Mouse (Mus musculus): ENCODE data around the gene Edem1. TPM values are rescaled to one million over a fixed set of nuclear protein-coding genes. Genes with fewer than 3 reads are reported as not detected.
"Not testable (repeated sequence)": the region's sequence is repeated elsewhere in the genome, so short reads cannot be mapped to it uniquely, and the experiment has no call there.

Gene Edem1
- polyA plus RNA-seq, 1 experiment from 2014 or later: 5.3 TPM

- Histone ChIP-seq H3K4me3 (replicated peaks) (no peak overlapping the region), H3K4me1 (no peaks in the 10 kb centered on the region), H3K4me2 (no peak overlapping the region), H3K9me3 (replicated peaks) (no peaks in the 10 kb centered on the region), H3K27ac (replicated peaks) (no peak overlapping the region), H3K9ac (replicated peaks) (no peak overlapping the region), H3K36me3 (peaks cover 58% of the 10 kb centered on the region), H3K27me3 (replicated peaks) (no peaks in the 10 kb centered on the region)
- ATAC-seq (ENCODE audit: low FRiP score): no peak
- WGBS: 96% methylated on average over 8 of the region's 8 CpGs
These were observed 23.7 kb downstream of the Edem1 start for GRCm38 (mm10) chr6:108852088-108852670.

- peaks cover 58% of the 10 kb centered on the region for H3K36me3 ChIP-seq
- WGBS: 93% methylated on average over 5 of the region's 5 CpGs
These were observed 24.5 kb downstream of the Edem1 start for GRCm38 (mm10) chr6:108852986-108853385.

GRCm38 (mm10) chr6:108858583-108858982 lies 30.1 kb downstream of the Edem1 start:
- 95% methylated on average over 9 of the region's 9 CpGs for WGBS
- H3K27ac ChIP-seq (replicated peaks): no peak overlapping the region

More at GRCm38 (mm10) chr6:108852986-108853385, 24.5 kb downstream of the Edem1 start:
- Histone ChIP-seq H3K9me3 (replicated peaks) (no peaks in the 10 kb centered on the region), H3K27ac (replicated peaks) (no peak overlapping the region), H3K4me2 (no peak overlapping the region), H3K9ac (replicated peaks) (no peak overlapping the region), H3K4me1 (no peaks in the 10 kb centered on the region), H3K4me3 (replicated peaks) (no peak overlapping the region), H3K27me3 (replicated peaks) (no peaks in the 10 kb centered on the region)
- ATAC-seq (ENCODE audit: low FRiP score): no peak

GRCm38 (mm10) chr6:108861226-108861625 lies 32.8 kb downstream of the Edem1 start:
- Histone ChIP-seq H3K9me3 (replicated peaks) (0 out of 2 replicates have a peak, but pooled peaks cover 6% of the 10 kb centered on the region), H3K9ac (replicated peaks) (no peak overlapping the region), H3K27me3 (replicated peaks) (no peaks in the 10 kb centered on the region), H3K27ac (replicated peaks) (no peak overlapping the region), H3K4me3 (replicated peaks) (no peak overlapping the region), H3K36me3 (peaks cover 9% of the 10 kb centered on the region; the same call in 1 of the 2 replicates), H3K4me2 (no peak overlapping the region), H3K4me1 (no peaks in the 10 kb centered on the region)
- 98% methylated on average over 1 of the region's 1 CpGs for WGBS
- ATAC-seq (ENCODE audit: low FRiP score): no peak

More at GRCm38 (mm10) chr6:108858583-108858982, 30.1 kb downstream of the Edem1 start:
- no peaks in the 10 kb centered on the region for H3K27me3 ChIP-seq (replicated peaks)
- no peak for ATAC-seq (ENCODE audit: low FRiP score)
- no peak overlapping the region for H3K4me2 ChIP-seq
- H3K9ac ChIP-seq (replicated peaks): no peak overlapping the region
- H3K4me3 ChIP-seq (replicated peaks): no peak overlapping the region
- H3K9me3 ChIP-seq (replicated peaks): 0 out of 2 replicates have a peak, but pooled peaks cover 6% of the 10 kb centered on the region
- H3K36me3 ChIP-seq: peaks cover 29% of the 10 kb centered on the region
- H3K4me1 ChIP-seq: no peaks in the 10 kb centered on the region

- Histone ChIP-seq H3K9me3 (replicated peaks) (0 out of 2 replicates have a peak, but pooled peaks cover 6% of the 10 kb centered on the region), H3K9ac (replicated peaks) (no peak overlapping the region), H3K4me2 (no peak overlapping the region), H3K27ac (replicated peaks) (no peak overlapping the region), H3K36me3 (peaks cover 9% of the 10 kb centered on the region; the same call in 1 of the 2 replicates), H3K4me1 (no peaks in the 10 kb centered on the region), H3K4me3 (replicated peaks) (no peak overlapping the region), H3K27me3 (replicated peaks) (no peaks in the 10 kb centered on the region)
- ATAC-seq (ENCODE audit: low FRiP score): no peak
- WGBS: 84% methylated on average over 2 of the region's 2 CpGs
These were observed 34.1 kb downstream of the Edem1 start for GRCm38 (mm10) chr6:108862548-108862947.

GRCm38 (mm10) chr6:108866317-108866716 lies 37.9 kb downstream of the Edem1 start:
- H3K27ac ChIP-seq (replicated peaks): no peak overlapping the region
- WGBS: 78% methylated on average over 5 of the region's 5 CpGs
- H3K27me3 ChIP-seq (replicated peaks): no peaks in the 10 kb centered on the region
- no peak overlapping the region for H3K4me3 ChIP-seq (replicated peaks)
- peaks cover 5% of the 10 kb centered on the region; the same call in 1 of the 2 replicates for H3K36me3 ChIP-seq
- 0 out of 2 replicates have a peak, but pooled peaks cover 6% of the 10 kb centered on the region for H3K9me3 ChIP-seq (replicated peaks)
- H3K9ac ChIP-seq (replicated peaks): no peak overlapping the region
- ATAC-seq (ENCODE audit: low FRiP score): no peak
- no peak overlapping the region for H3K4me2 ChIP-seq
- no peaks in the 10 kb centered on the region for H3K4me1 ChIP-seq

GRCm38 (mm10) chr6:108869031-108869430 lies 40.6 kb downstream of the Edem1 start:
- not testable (repeated sequence) for H3K4me1 ChIP-seq; H3K9me3 ChIP-seq (replicated peaks); H3K4me2 ChIP-seq; ATAC-seq (ENCODE audit: low FRiP score); H3K27ac ChIP-seq (replicated peaks); H3K27me3 ChIP-seq (replicated peaks); H3K4me3 ChIP-seq (replicated peaks); H3K36me3 ChIP-seq; H3K9ac ChIP-seq (replicated peaks)
- 56% methylated on average over 2 of the region's 2 CpGs for WGBS

GRCm38 (mm10) chr6:108870421-108870820 lies 42.0 kb downstream of the Edem1 start:
- 91% methylated on average over 2 of the region's 2 CpGs for WGBS
- H3K4me3 ChIP-seq (replicated peaks): no peak overlapping the region
- ATAC-seq (ENCODE audit: low FRiP score): no peak
- peaks cover 3% of the 10 kb centered on the region; the same call in 1 of the 2 replicates for H3K4me1 ChIP-seq
- no peak overlapping the region for H3K4me2 ChIP-seq
- H3K9me3 ChIP-seq (replicated peaks): no peaks in the 10 kb centered on the region
- no peak overlapping the region for H3K27ac ChIP-seq (replicated peaks)
- no peak overlapping the region for H3K9ac ChIP-seq (replicated peaks)
- no peaks in the 10 kb centered on the region for H3K36me3 ChIP-seq
- H3K27me3 ChIP-seq (replicated peaks): no peaks in the 10 kb centered on the region

- no peak overlapping the region for H3K4me3 ChIP-seq (replicated peaks)
- H3K9ac ChIP-seq (replicated peaks): no peak overlapping the region
- H3K27ac ChIP-seq (replicated peaks): no peak overlapping the region
- H3K27me3 ChIP-seq (replicated peaks): no peaks in the 10 kb centered on the region
- WGBS: 88% methylated on average over 4 of the region's 4 CpGs
- no peak for ATAC-seq (ENCODE audit: low FRiP score)
- H3K9me3 ChIP-seq (replicated peaks): no peaks in the 10 kb centered on the region
- H3K36me3 ChIP-seq: no peaks in the 10 kb centered on the region
- H3K4me1 ChIP-seq: peaks cover 7% of the 10 kb centered on the region
- H3K4me2 ChIP-seq: no peak overlapping the region
These were observed 42.8 kb downstream of the Edem1 start for GRCm38 (mm10) chr6:108871251-108871650.

- H3K36me3 ChIP-seq: no peaks in the 10 kb centered on the region
- H3K4me1 ChIP-seq: peaks cover 7% of the 10 kb centered on the region
- no peaks in the 10 kb centered on the region for H3K9me3 ChIP-seq (replicated peaks)
- 56% methylated on average over 1 of the region's 1 CpGs for WGBS
- no peak overlapping the region for H3K27ac ChIP-seq (replicated peaks)
- H3K4me2 ChIP-seq: no peak overlapping the region
- H3K27me3 ChIP-seq (replicated peaks): no peaks in the 10 kb centered on the region
- H3K9ac ChIP-seq (replicated peaks): no peak overlapping the region
- ATAC-seq (ENCODE audit: low FRiP score): no peak; the same call in 1 of the 2 replicates
- H3K4me3 ChIP-seq (replicated peaks): no peak overlapping the region
These were observed 46.9 kb downstream of the Edem1 start for GRCm38 (mm10) chr6:108875344-108875743.

- no peak overlapping the region for H3K9ac ChIP-seq (replicated peaks)
These were observed 47.6 kb downstream of the Edem1 start for GRCm38 (mm10) chr6:108876052-108876451.

GRCm38 (mm10) chr6:108876486-108876885 lies 48.0 kb downstream of the Edem1 start:
- WGBS: 55% methylated on average over 1 of the region's 2 CpGs
- no peaks in the 10 kb centered on the region for H3K27me3 ChIP-seq (replicated peaks)
- no peak overlapping the region for H3K27ac ChIP-seq (replicated peaks)
- no peak overlapping the region for H3K9ac ChIP-seq (replicated peaks)
- H3K4me3 ChIP-seq (replicated peaks): no peak overlapping the region
- no peak for ATAC-seq (ENCODE audit: low FRiP score)
- no peak overlapping the region for H3K4me2 ChIP-seq
- H3K9me3 ChIP-seq (replicated peaks): no peaks in the 10 kb centered on the region
- H3K36me3 ChIP-seq: no peaks in the 10 kb centered on the region
- H3K4me1 ChIP-seq: peaks cover 7% of the 10 kb centered on the region

More at GRCm38 (mm10) chr6:108876052-108876451, 47.6 kb downstream of the Edem1 start:
- WGBS: 26% methylated on average over 5 of the region's 5 CpGs
- Histone ChIP-seq H3K4me2 (peak overlapping the region; percentile 15; the same call in 1 of the 2 replicates), H3K27me3 (replicated peaks) (no peaks in the 10 kb centered on the region), H3K4me3 (replicated peaks) (no peak overlapping the region), H3K36me3 (no peaks in the 10 kb centered on the region), H3K27ac (replicated peaks) (no peak overlapping the region), H3K9me3 (replicated peaks) (no peaks in the 10 kb centered on the region), H3K4me1 (peaks cover 7% of the 10 kb centered on the region)
- ATAC-seq (ENCODE audit: low FRiP score): peak; percentile 8; the same call in 1 of the 2 replicates

All from neural tube, embryonic 15.5 days (tissue).